Mouse (Mus musculus): ENCODE results near the gene Ly6g6c.

DNA sequence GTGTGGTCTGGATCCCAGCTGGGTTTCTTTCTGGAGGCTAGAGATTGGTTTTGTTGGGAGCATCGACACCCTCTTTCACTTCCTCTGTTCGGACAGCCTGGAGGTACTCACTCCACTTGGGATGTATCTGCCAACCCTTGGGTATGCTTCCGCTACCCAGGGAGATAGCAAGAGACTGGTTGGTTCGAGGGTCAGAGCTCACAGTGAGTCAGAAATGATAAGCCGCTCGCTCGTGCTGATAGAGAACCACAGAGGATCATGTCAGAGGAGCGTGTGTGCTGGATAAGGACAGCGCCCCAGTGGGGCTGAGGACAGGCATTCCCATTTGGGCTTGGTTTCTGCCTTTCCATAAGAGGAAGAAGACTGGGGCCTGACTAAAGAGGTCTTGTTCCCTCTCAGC lies 14.6 kb downstream of the Ly6g6c start:
- TF ChIP-seq POLR2A (IDR thresholded peaks at IDR 0.05; ENCODE audit: extremely low read depth, insufficient read depth, low read length) (no peak), CTCF (IDR thresholded peaks at IDR 0.05; ENCODE audit: extremely low read depth, insufficient read depth, low read length) (no peak)

Data from cortical plate, adult 2 months (tissue).